Mouse (Mus musculus): ENCODE results near the gene Bpnt1. TPM values are rescaled to one million over a fixed set of nuclear protein-coding genes. Genes with fewer than 3 reads are reported as not detected.

The Bpnt1 gene
- polyA plus RNA-seq, 1 experiment from 2014 or later = 18.6 TPM

- H3K9me3 ChIP-seq (ENCODE audit: control insufficient read depth, low read length) = no peaks in the 10 kb centered on the region
- no peaks in the 10 kb centered on the region for H3K27me3 ChIP-seq (ENCODE audit: control insufficient read depth, insufficient read depth, low read length)
- peaks cover 19% of the 10 kb centered on the region for H3K36me3 ChIP-seq (ENCODE audit: control insufficient read depth, insufficient read depth, low read length)
- H3K4me3 ChIP-seq (ENCODE audit: low read depth, low read length) = no peak overlapping the region
- no peaks in the 10 kb centered on the region for H3K4me1 ChIP-seq (ENCODE audit: control insufficient read depth, insufficient read depth, low read length)
- no peak overlapping the region for H3K27ac ChIP-seq (replicated peaks; ENCODE audit: low read depth, low read length)
- ATAC-seq (ENCODE audit: insufficient number of reproducible peaks, low FRiP score, low TSS enrichment, low read depth) (no peak), DNase-seq (ENCODE audit: low spot score) (no peak)
- no peak overlapping the region for H3K9ac ChIP-seq (ENCODE audit: low read length)
- no peak overlapping the region for H3K4me2 ChIP-seq (ENCODE audit: low read depth, severe bottlenecking)
These were observed 44.4 kb downstream of the Bpnt1 start for GRCm38 (mm10) chr1:185376390-185376789.

- no peak overlapping the region for H3K4me2 ChIP-seq (ENCODE audit: low read depth, severe bottlenecking)
- H3K27ac ChIP-seq (replicated peaks; ENCODE audit: low read depth, low read length) = no peak overlapping the region
- no peak for ATAC-seq (ENCODE audit: insufficient number of reproducible peaks, low FRiP score, low TSS enrichment, low read depth)
- H3K9me3 ChIP-seq (ENCODE audit: control insufficient read depth, low read length) = no peaks in the 10 kb centered on the region
- no peak for DNase-seq (ENCODE audit: low spot score)
- H3K27me3 ChIP-seq (ENCODE audit: control insufficient read depth, insufficient read depth, low read length) = no peaks in the 10 kb centered on the region
- no peaks in the 10 kb centered on the region for H3K4me1 ChIP-seq (ENCODE audit: control insufficient read depth, insufficient read depth, low read length)
- WGBS = 88% methylated on average over 2 of the region's 2 CpGs
- no peak overlapping the region for H3K4me3 ChIP-seq (ENCODE audit: low read depth, low read length)
- H3K36me3 ChIP-seq (ENCODE audit: control insufficient read depth, insufficient read depth, low read length) = peaks cover 19% of the 10 kb centered on the region
- H3K9ac ChIP-seq (ENCODE audit: low read length) = no peak overlapping the region
These were observed 45.5 kb downstream of the Bpnt1 start for GRCm38 (mm10) chr1:185377429-185377828.

GRCm38 (mm10) chr1:185401615-185402014 lies 69.7 kb downstream of the Bpnt1 start:
- Histone ChIP-seq H3K9me3 (ENCODE audit: control insufficient read depth, low read length) (no peaks in the 10 kb centered on the region), H3K36me3 (ENCODE audit: control insufficient read depth, insufficient read depth, low read length) (peaks cover 28% of the 10 kb centered on the region), H3K4me3 (ENCODE audit: low read depth, low read length) (no peak overlapping the region), H3K4me1 (ENCODE audit: control insufficient read depth, insufficient read depth, low read length) (no peaks in the 10 kb centered on the region), H3K4me2 (ENCODE audit: low read depth, severe bottlenecking) (no peak overlapping the region), H3K27ac (replicated peaks; ENCODE audit: low read depth, low read length) (no peak overlapping the region), H3K9ac (ENCODE audit: low read length) (no peak overlapping the region), H3K27me3 (ENCODE audit: control insufficient read depth, insufficient read depth, low read length) (no peaks in the 10 kb centered on the region)
- ATAC-seq (ENCODE audit: insufficient number of reproducible peaks, low FRiP score, low TSS enrichment, low read depth) (no peak), DNase-seq (ENCODE audit: low spot score) (no peak)
- 96% methylated on average over 5 of the region's 5 CpGs for WGBS

GRCm38 (mm10) chr1:185404021-185404420 lies 72.1 kb downstream of the Bpnt1 start:
- no peak overlapping the region for H3K27ac ChIP-seq (replicated peaks; ENCODE audit: low read depth, low read length)
- no peaks in the 10 kb centered on the region for H3K4me1 ChIP-seq (ENCODE audit: control insufficient read depth, insufficient read depth, low read length)
- ATAC-seq (ENCODE audit: insufficient number of reproducible peaks, low FRiP score, low TSS enrichment, low read depth) (no peak), DNase-seq (ENCODE audit: low spot score) (peak; percentile 30)
- 45% methylated on average over 2 of the region's 2 CpGs for WGBS
- H3K36me3 ChIP-seq (ENCODE audit: control insufficient read depth, insufficient read depth, low read length) = peaks cover 21% of the 10 kb centered on the region
- no peaks in the 10 kb centered on the region for H3K27me3 ChIP-seq (ENCODE audit: control insufficient read depth, insufficient read depth, low read length)
- no peak overlapping the region for H3K4me2 ChIP-seq (ENCODE audit: low read depth, severe bottlenecking)
- no peaks in the 10 kb centered on the region for H3K9me3 ChIP-seq (ENCODE audit: control insufficient read depth, low read length)
- H3K9ac ChIP-seq (ENCODE audit: low read length) = no peak overlapping the region
- no peak overlapping the region for H3K4me3 ChIP-seq (ENCODE audit: low read depth, low read length)

- no peak for DNase-seq (ENCODE audit: low spot score)
- H3K4me2 ChIP-seq (ENCODE audit: low read depth, severe bottlenecking) = no peak overlapping the region
- H3K4me3 ChIP-seq (ENCODE audit: low read depth, low read length) = no peak overlapping the region
- H3K27me3 ChIP-seq (ENCODE audit: control insufficient read depth, insufficient read depth, low read length) = no peaks in the 10 kb centered on the region
- no peak for ATAC-seq (ENCODE audit: insufficient number of reproducible peaks, low FRiP score, low TSS enrichment, low read depth)
- H3K36me3 ChIP-seq (ENCODE audit: control insufficient read depth, insufficient read depth, low read length) = peaks cover 19% of the 10 kb centered on the region
- 91% methylated on average over 10 of the region's 10 CpGs for WGBS
- no peak overlapping the region for H3K9ac ChIP-seq (ENCODE audit: low read length)
- no peaks in the 10 kb centered on the region for H3K4me1 ChIP-seq (ENCODE audit: control insufficient read depth, insufficient read depth, low read length)
- H3K27ac ChIP-seq (replicated peaks; ENCODE audit: low read depth, low read length) = no peak overlapping the region
- no peaks in the 10 kb centered on the region for H3K9me3 ChIP-seq (ENCODE audit: control insufficient read depth, low read length)
These were observed 74.0 kb downstream of the Bpnt1 start for GRCm38 (mm10) chr1:185405921-185406320.

MicroRNAs encoded within 50 kb of the gene (microRNA counts, 519-probe panel; counts per million panel counts)
- microRNA mmu-miR-194 = 2,495 counts per million, percentile 22 among the panel's probes with 10 or more counts

Small RNA genes lying within 50 kb of the gene (microRNA-seq; reads per million reads assigned to microRNA genes)
- gene Mir194-1 (1.8 reads per million), gene Mir215 (not detected)

Other genes with a start within 250 kb of the Bpnt1 start
- gene Rab3gap2, start 128.0 kb upstream of the Bpnt1 start, polyA plus RNA-seq (2014; fragmentation: Nextera tagmentation; extraction: Ambion mirVana) = 22.0 and 25.0 TPM in 2 replicates
- gene Iars2, start 2.8 kb upstream of the Bpnt1 start, polyA plus RNA-seq (2014; fragmentation: Nextera tagmentation; extraction: Ambion mirVana) = 28.0 and 29.2 TPM in 2 replicates
- 144 and 150 TPM in 2 replicates for gene Eprs, start 30.9 kb downstream of the Bpnt1 start, polyA plus RNA-seq (2014; fragmentation: Nextera tagmentation; extraction: Ambion mirVana)
- gene Slc30a10, start 122.7 kb downstream of the Bpnt1 start, polyA plus RNA-seq (2014; fragmentation: Nextera tagmentation; extraction: Ambion mirVana) = 0.75 and 0.91 TPM in 2 replicates